Mouse (Mus musculus) MEL (cell line): ENCODE measurements around the gene Ubl5. TPM values are rescaled to one million over a fixed set of nuclear protein-coding genes. Genes with fewer than 3 reads are reported as not detected.

Experiments
- DNase-seq: peaks from one replicate; pipeline ENCODE4 v3.0.0; 2011; ENCODE audit warnings: low read depth, low spot score
- H3K27ac ChIP-seq: 2 replicates; pipeline ENCODE4 v1.5.1; 2012; ENCODE audit warnings: low read depth, mild to moderate bottlenecking, control low read depth, low read length, moderate library complexity; ENCODE audit not compliant: control insufficient read depth
- H3K27me3 ChIP-seq, 2 experiments: fragments of 150-350 bp in 1 of 2; sonication (generic) in 1 of 2; 2 replicates each; pipeline ENCODE4 v1.6.1; 2012; ENCODE audit warnings: low read length in 2 of 2, mild to moderate bottlenecking in 2 of 2, improper control_type of control experiment in 1 of 2, moderate library complexity in 1 of 2; ENCODE audit not compliant: insufficient read depth in 2 of 2, control insufficient read depth in 1 of 2
- H3K36me3 ChIP-seq, 2 experiments: 2 replicates each; pipeline ENCODE4 v1.6.1; 2012 to 2014; ENCODE audit warnings: low read length in 2 of 2, improper control_type of control experiment in 1 of 2, inconsistent platforms in 1 of 2, mild to moderate bottlenecking in 1 of 2; ENCODE audit not compliant: insufficient read depth in 2 of 2, control insufficient read depth in 1 of 2
- H3K4me1 ChIP-seq, 2 experiments: fragments of 150-350 bp in 1 of 2; sonication (generic) in 1 of 2; 2 replicates each; pipeline ENCODE4 v1.6.1; 2012; ENCODE audit warnings: low read length in 2 of 2, improper control_type of control experiment in 1 of 2, mild to moderate bottlenecking in 1 of 2; ENCODE audit not compliant: insufficient read depth in 2 of 2, control insufficient read depth in 1 of 2
- H3K4me3 ChIP-seq, 2 experiments: fragments of 150-350 bp in 1 of 2; sonication (generic) in 1 of 2; 2 replicates each; pipeline ENCODE4 v1.5.1; 2012; ENCODE audit warnings: low read depth in 2 of 2, low read length in 2 of 2, mild to moderate bottlenecking in 2 of 2, moderate library complexity in 2 of 2, control low read depth in 1 of 2, improper control_type of control experiment in 1 of 2; ENCODE audit not compliant: control insufficient read depth in 1 of 2, insufficient read depth in 1 of 2
- H3K79me2 ChIP-seq: 2 replicates; pipeline ENCODE4 v1.6.1; 2012; ENCODE audit warnings: mild to moderate bottlenecking, low read length, moderate library complexity; ENCODE audit not compliant: control insufficient read depth, poor library complexity, insufficient read depth
- H3K9ac ChIP-seq: 2 replicates; pipeline ENCODE4 v1.6.1; 2012; ENCODE audit warnings: low read depth, mild to moderate bottlenecking, control low read depth, low read length, moderate library complexity; ENCODE audit not compliant: control insufficient read depth, poor library complexity, severe bottlenecking
- H3K9me3 ChIP-seq: fragments of 150-350 bp; sonication (generic); replicated peaks from 2 replicates; pipeline ENCODE4 v1.6.1; 2012; ENCODE audit warnings: mild to moderate bottlenecking, low read length, improper control_type of control experiment, moderate library complexity; ENCODE audit not compliant: insufficient read depth
- BHLHE40 ChIP-seq: IDR thresholded peaks from 2 replicates; pipeline ENCODE4 v1.6.1; 2012; ENCODE audit warnings: low read depth, mild to moderate bottlenecking, inconsistent platforms, low read length, improper control_type of control experiment, borderline replicate concordance
- CHD1 ChIP-seq: IDR thresholded peaks from 2 replicates; pipeline ENCODE4 v1.6.1; 2012; ENCODE audit warnings: low read depth, mild to moderate bottlenecking, inconsistent platforms, low read length, improper control_type of control experiment
- CHD2 ChIP-seq: IDR thresholded peaks from 2 replicates; pipeline ENCODE4 v1.6.1; 2011; ENCODE audit warnings: low read length, improper control_type of control experiment
- CTCF ChIP-seq, 3 experiments: IDR thresholded peaks in 2 of 3; conservative IDR thresholded peaks in 1 of 3; 2 replicates each; pipeline ENCODE4 v1.5.1; 2011 to 2012; ENCODE audit warnings: low read length in 3 of 3, low read depth in 2 of 3, mild to moderate bottlenecking in 2 of 3, improper control_type of control experiment in 1 of 3, inconsistent platforms in 1 of 3, mixed read lengths in 1 of 3, moderate library complexity in 1 of 3; ENCODE audit not compliant: control insufficient read depth in 1 of 3, insufficient read depth in 1 of 3, poor library complexity in 1 of 3, severe bottlenecking in 1 of 3
- E2F4 ChIP-seq: IDR thresholded peaks from 2 replicates; pipeline ENCODE4 v1.6.1; 2011; ENCODE audit warnings: low read depth, low read length, improper control_type of control experiment, borderline replicate concordance
- ELF1 ChIP-seq: IDR thresholded peaks from 2 replicates; pipeline ENCODE4 v1.6.1; 2014; ENCODE audit warnings: low read depth, mild to moderate bottlenecking, inconsistent platforms, low read length, improper control_type of control experiment, moderate library complexity
- EP300 ChIP-seq, 2 experiments: IDR thresholded peaks; 2 replicates each; pipeline ENCODE4 v1.6.1; 2011; ENCODE audit warnings: improper control_type of control experiment in 2 of 2, low read length in 2 of 2, low read depth in 1 of 2, mild to moderate bottlenecking in 1 of 2
- ETS1 ChIP-seq: IDR thresholded peaks from 2 replicates; pipeline ENCODE4 v1.6.1; 2012; ENCODE audit warnings: low read depth, mild to moderate bottlenecking, inconsistent platforms, low read length, improper control_type of control experiment, moderate library complexity
- GABPA ChIP-seq: IDR thresholded peaks from 2 replicates; pipeline ENCODE4 v1.6.1; 2012; ENCODE audit warnings: low read depth, mild to moderate bottlenecking, inconsistent platforms, low read length, improper control_type of control experiment, moderate library complexity
- GATA1 ChIP-seq: IDR thresholded peaks from 2 replicates; pipeline ENCODE4 v1.6.1; 2011; ENCODE audit warnings: low read depth, low read length, improper control_type of control experiment
- HCFC1 ChIP-seq: IDR thresholded peaks from 2 replicates; pipeline ENCODE4 v1.6.1; 2012; ENCODE audit warnings: low read depth, mild to moderate bottlenecking, inconsistent platforms, low read length, improper control_type of control experiment, moderate library complexity
- JUND ChIP-seq: IDR thresholded peaks from 2 replicates; pipeline ENCODE4 v1.6.1; 2011; ENCODE audit warnings: low read depth, mild to moderate bottlenecking, improper control_type of control experiment, low read length
- KAT2A ChIP-seq: conservative IDR thresholded peaks from 2 replicates; pipeline ENCODE4 v1.6.1; 2012; ENCODE audit warnings: low read depth, low read length, improper control_type of control experiment, inconsistent platforms
- MAFK ChIP-seq: IDR thresholded peaks from 2 replicates; pipeline ENCODE4 v1.6.1; 2011; ENCODE audit warnings: low read depth, mild to moderate bottlenecking, low read length, improper control_type of control experiment, borderline replicate concordance
- MAX ChIP-seq: IDR thresholded peaks from 2 replicates; pipeline ENCODE4 v1.6.1; 2011; ENCODE audit warnings: low read length, improper control_type of control experiment
- MAZ ChIP-seq: IDR thresholded peaks from 2 replicates; pipeline ENCODE4 v1.6.1; 2012; ENCODE audit warnings: low read depth, mild to moderate bottlenecking, inconsistent platforms, low read length, improper control_type of control experiment
- MXI1 ChIP-seq: IDR thresholded peaks from 2 replicates; pipeline ENCODE4 v1.6.1; 2011; ENCODE audit warnings: mild to moderate bottlenecking, low read depth, low read length, improper control_type of control experiment
- MYB ChIP-seq: IDR thresholded peaks from 2 replicates; pipeline ENCODE4 v1.6.1; 2011; ENCODE audit warnings: mild to moderate bottlenecking, low read depth, low read length, improper control_type of control experiment
- MYC ChIP-seq: IDR thresholded peaks from 2 replicates; pipeline ENCODE4 v1.6.1; 2011; ENCODE audit warnings: low read depth, mild to moderate bottlenecking, low read length, improper control_type of control experiment, moderate library complexity
- NRF1 ChIP-seq: IDR thresholded peaks from 2 replicates; pipeline ENCODE4 v1.6.1; 2014; ENCODE audit warnings: low read depth, mild to moderate bottlenecking, inconsistent platforms, low read length, improper control_type of control experiment, moderate library complexity; ENCODE audit not compliant: poor library complexity, insufficient read depth, severe bottlenecking
- POLR2A ChIP-seq, 2 experiments: IDR thresholded peaks; 2 replicates each; pipeline ENCODE4 v1.6.1; 2011 to 2012; ENCODE audit warnings: low read length in 2 of 2, mild to moderate bottlenecking in 2 of 2, control low read depth in 1 of 2, improper control_type of control experiment in 1 of 2, low read depth in 1 of 2, moderate library complexity in 1 of 2; ENCODE audit not compliant: control insufficient read depth in 1 of 2, insufficient read depth in 1 of 2, poor library complexity in 1 of 2
- POLR2AphosphoS2 ChIP-seq: IDR thresholded peaks from 2 replicates; pipeline ENCODE4 v1.6.1; 2011; ENCODE audit warnings: low read length, improper control_type of control experiment
- POLR2AphosphoS5 ChIP-seq: IDR thresholded peaks from 2 replicates; pipeline ENCODE4 v1.6.1; 2012; ENCODE audit warnings: low read depth, borderline replicate concordance, mild to moderate bottlenecking, inconsistent platforms, low read length, moderate library complexity, mixed read lengths
- RAD21 ChIP-seq: IDR thresholded peaks from 2 replicates; pipeline ENCODE4 v1.6.1; 2011; ENCODE audit warnings: mild to moderate bottlenecking, low read depth, low read length, improper control_type of control experiment
- RCOR1 ChIP-seq: IDR thresholded peaks from 2 replicates; pipeline ENCODE4 v1.6.1; 2012; ENCODE audit warnings: low read depth, mild to moderate bottlenecking, inconsistent platforms, low read length, improper control_type of control experiment
- SIN3A ChIP-seq: IDR thresholded peaks from 2 replicates; pipeline ENCODE4 v1.6.1; 2012; ENCODE audit warnings: low read length, improper control_type of control experiment, inconsistent platforms
- SMC3 ChIP-seq: IDR thresholded peaks from 2 replicates; pipeline ENCODE4 v1.6.1; 2011; ENCODE audit warnings: low read depth, low read length, improper control_type of control experiment
- TAL1 ChIP-seq: IDR thresholded peaks from 2 replicates; pipeline ENCODE4 v1.6.1; 2012; ENCODE audit warnings: mild to moderate bottlenecking, inconsistent platforms, low read length, moderate library complexity, mixed read lengths
- TCF12 ChIP-seq: IDR thresholded peaks from 2 replicates; pipeline ENCODE4 v1.6.1; 2014; ENCODE audit warnings: low read depth, mild to moderate bottlenecking, inconsistent platforms, low read length, improper control_type of control experiment, moderate library complexity
- UBTF ChIP-seq: IDR thresholded peaks from 2 replicates; pipeline ENCODE4 v1.6.1; 2012; ENCODE audit warnings: low read depth, mild to moderate bottlenecking, inconsistent platforms, low read length, improper control_type of control experiment, moderate library complexity, borderline replicate concordance; ENCODE audit not compliant: insufficient read depth
- USF1 ChIP-seq: IDR thresholded peaks from 2 replicates; pipeline ENCODE4 v1.6.1; 2014; ENCODE audit warnings: low read depth, mild to moderate bottlenecking, inconsistent platforms, low read length, improper control_type of control experiment, moderate library complexity
- USF2 ChIP-seq, 2 experiments: IDR thresholded peaks; 2 replicates each; pipeline ENCODE4 v1.6.1; 2011 to 2012; ENCODE audit warnings: improper control_type of control experiment in 2 of 2, low read length in 2 of 2, borderline replicate concordance in 1 of 2, inconsistent platforms in 1 of 2, low read depth in 1 of 2, mild to moderate bottlenecking in 1 of 2; ENCODE audit not compliant: insufficient read depth in 1 of 2
- ZC3H11A ChIP-seq: IDR thresholded peaks from 2 replicates; pipeline ENCODE4 v1.6.1; 2012; ENCODE audit warnings: low read depth, mild to moderate bottlenecking, inconsistent platforms, low read length, improper control_type of control experiment
- ZKSCAN1 ChIP-seq: IDR thresholded peaks from 2 replicates; pipeline ENCODE4 v1.6.1; 2012; ENCODE audit warnings: low read depth, mild to moderate bottlenecking, inconsistent platforms, low read length, improper control_type of control experiment, moderate library complexity
- ZMIZ1 ChIP-seq: IDR thresholded peaks from 2 replicates; pipeline ENCODE4 v1.6.1; 2012; ENCODE audit warnings: low read depth, mild to moderate bottlenecking, inconsistent platforms, low read length, improper control_type of control experiment, moderate library complexity
- ZNF384 ChIP-seq: IDR thresholded peaks from 2 replicates; pipeline ENCODE4 v1.6.1; 2012; ENCODE audit warnings: low read depth, mild to moderate bottlenecking, inconsistent platforms, low read length, improper control_type of control experiment
- polyA plus RNA-seq, 2 experiments: library from polyadenylated mRNA; stranded (reverse) in 1 of 2; unstranded in 1 of 2; fragments of >175 nt in 1 of 2; fragments of >200 nt in 1 of 2; gene quantifications; 2 replicates each; pipeline versions ENCODE4 v1.2.1 to v1.2.4; 2012; ENCODE audit warnings: low replicate concordance in 2 of 2, low read depth in 1 of 2; ENCODE audit not compliant: insufficient read length in 2 of 2, insufficient read depth in 1 of 2, missing spikeins in 1 of 2
- total RNA-seq: library from RNA; depleted of rRNA; stranded (reverse); fragments of 300-350 nt; gene quantifications from 2 replicates; pipeline ENCODE4 v1.2.3, GENCODE M21; 2012

Gene Ubl5
- total and polyA plus RNA-seq, 3 experiments = 850 to 1,103 TPM; not detected in 1

DNA sequence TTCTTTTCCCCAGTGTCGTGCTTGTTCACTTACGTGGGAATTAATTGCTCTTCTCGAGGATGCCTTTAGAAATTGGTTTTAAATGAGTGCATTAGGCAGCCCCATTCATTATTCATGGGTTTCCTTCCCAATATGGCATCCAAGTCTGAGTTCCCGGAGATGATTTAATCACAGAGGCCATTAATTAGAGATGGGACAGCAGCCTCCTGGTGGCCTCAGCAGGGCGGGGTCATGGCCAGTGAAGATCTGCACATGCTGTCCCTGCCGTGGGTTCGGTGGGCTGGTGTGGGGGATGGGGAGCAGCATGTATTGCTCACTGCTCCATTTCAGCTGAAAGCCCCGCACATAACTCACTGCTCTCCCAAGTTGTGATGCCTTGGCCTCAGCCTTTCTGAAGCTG is 23.2 kb downstream of the Ubl5 start:
- DNase-seq = peak; percentile 63
- Histone ChIP-seq H3K4me1 (peaks cover 5 to 22% of the 10 kb centered on the region in 2 experiments), H3K9me3 (no peaks in the 10 kb centered on the region), H3K36me3 (peaks cover 13 to 18% of the 10 kb centered on the region in 2 experiments), H3K4me3 (no peak overlapping the region), H3K27me3 (no peaks in the 10 kb centered on the region), H3K79me2 (no peaks in the 10 kb centered on the region), H3K27ac (peak overlapping the region; percentile 9), H3K9ac (peak overlapping the region; percentile 1; the same call in 1 of the 2 replicates)
- TF ChIP-seq POLR2AphosphoS5 (no peak; the same call in 1 of the 2 replicates), USF2 (IDR thresholded peaks at IDR 0.05; ENCODE audit: borderline replicate concordance in 1 of 2, insufficient read depth in 1 of 2, low read depth in 1 of 2, low read length in 2 of 2) (no peak), ETS1 (0 out of 2 replicates have a peak, but pooled peaks have one; percentile 34), ZMIZ1 (no peak), JUND (no peak), POLR2A (IDR thresholded peaks at IDR 0.05; ENCODE audit: control insufficient read depth in 1 of 2, insufficient read depth in 1 of 2, low read depth in 1 of 2, low read length in 2 of 2, poor library complexity in 1 of 2) (no peak; a peak in 1 of 4 replicates), EP300 (IDR thresholded peaks at IDR 0.05; ENCODE audit: low read depth in 1 of 2, low read length in 2 of 2) (no peak), KAT2A (no peak), TAL1 (no peak), GABPA (no peak), SMC3 (no peak), USF1 (no peak), ZNF384 (no peak), MXI1 (no peak), ELF1 (no peak), CHD1 (no peak), NRF1 (no peak), MAZ (no peak), ZKSCAN1 (no peak; the same call in 1 of the 2 replicates), BHLHE40 (peak; percentile 9; the same call in 1 of the 2 replicates), POLR2AphosphoS2 (peak; percentile 81), GATA1 (no peak), TCF12 (no peak), MAX (no peak), CTCF (IDR thresholded peaks at IDR 0.05 in 2 of 3, conservative IDR thresholded peaks at IDR 0.05 in 1 of 3; ENCODE audit: control insufficient read depth in 1 of 3, insufficient read depth in 1 of 3, low read depth in 2 of 3, low read length in 3 of 3, poor library complexity in 1 of 3, severe bottlenecking in 1 of 3) (no peak), HCFC1 (no peak), MYC (0 out of 2 replicates have a peak, but pooled peaks have one; percentile 25), RCOR1 (no peak), SIN3A (no peak; the same call in 1 of the 2 replicates), MYB (peak; percentile 43; the same call in 1 of the 2 replicates), RAD21 (no peak), ZC3H11A (no peak), UBTF (no peak), MAFK (no peak), CHD2 (peak; percentile 60; the same call in 1 of the 2 replicates), E2F4 (no peak)
